Mouse (Mus musculus): ENCODE measurements around the gene Ube2d1. TPM values are rescaled to one million over a fixed set of nuclear protein-coding genes. Genes with fewer than 3 reads are reported as not detected.

Ube2d1 gene
- 59.7 and 65.2 TPM in 2 replicates for polyA plus RNA-seq (2016; fragmentation: Nextera tagmentation; extraction: Ambion mirVana)

- Histone ChIP-seq H3K9me3 (no peaks in the 10 kb centered on the region), H3K27me3 (ENCODE audit: insufficient read depth, poor library complexity, severe bottlenecking) (peaks cover 13% of the 10 kb centered on the region; the same call in 1 of the 2 replicates), H3K4me1 (peaks cover 9% of the 10 kb centered on the region; the same call in 1 of the 2 replicates), H3K4me3 (peak within 1 kb of the TSS; percentile 97), H3K27ac (peak within 1 kb of the TSS; percentile 95), H3K36me3 (no peaks in the 10 kb centered on the region)
- DNase-seq (ENCODE audit: low spot score) = peak; percentile 90
- WGBS = under 1% methylated on average over 50 of the region's 50 CpGs
Observed at GRCm38 (mm10) chr10:71285126-71285580, at the start of gene Ube2d1. Gene Ube2d1 (minus strand): TSS chr10:71285262.

GRCm38 (mm10) chr10:71332859-71333258, 47.8 kb upstream of the Ube2d1 start:
- no peak for DNase-seq (ENCODE audit: low spot score)
- Histone ChIP-seq H3K27me3 (ENCODE audit: insufficient read depth, poor library complexity, severe bottlenecking) (no peaks in the 10 kb centered on the region), H3K36me3 (peaks cover 60% of the 10 kb centered on the region), H3K4me3 (no peak overlapping the region), H3K9me3 (no peaks in the 10 kb centered on the region), H3K4me1 (no peaks in the 10 kb centered on the region), H3K27ac (no peak overlapping the region)
- 91% methylated on average over 9 of the region's 9 CpGs for WGBS

GRCm38 (mm10) chr10:71332376-71332775, 47.3 kb upstream of the Ube2d1 start:
- no peaks in the 10 kb centered on the region for H3K27me3 ChIP-seq (ENCODE audit: insufficient read depth, poor library complexity, severe bottlenecking)
- no peaks in the 10 kb centered on the region for H3K4me1 ChIP-seq
- H3K36me3 ChIP-seq = peaks cover 60% of the 10 kb centered on the region
- H3K9me3 ChIP-seq = no peaks in the 10 kb centered on the region
- H3K4me3 ChIP-seq = no peak overlapping the region
- peak; percentile 59 for DNase-seq (ENCODE audit: low spot score)
- no peak overlapping the region for H3K27ac ChIP-seq
- WGBS = 92% methylated on average over 4 of the region's 4 CpGs

- H3K27ac ChIP-seq = no peak overlapping the region
- no peaks in the 10 kb centered on the region for H3K4me1 ChIP-seq
- H3K4me3 ChIP-seq = no peak overlapping the region
- no peaks in the 10 kb centered on the region for H3K27me3 ChIP-seq (ENCODE audit: insufficient read depth, poor library complexity, severe bottlenecking)
- no peaks in the 10 kb centered on the region for H3K9me3 ChIP-seq
- H3K36me3 ChIP-seq = peaks cover 60% of the 10 kb centered on the region
- 90% methylated on average over 7 of the region's 7 CpGs for WGBS
- DNase-seq (ENCODE audit: low spot score) = peak; percentile 54
Observed at GRCm38 (mm10) chr10:71331908-71332307, 46.8 kb upstream of the Ube2d1 start.

GRCm38 (mm10) chr10:71330070-71330469, 45.0 kb upstream of the Ube2d1 start:
- no peaks in the 10 kb centered on the region for H3K4me1 ChIP-seq
- H3K27ac ChIP-seq = no peak overlapping the region
- H3K36me3 ChIP-seq = peaks cover 48% of the 10 kb centered on the region
- 91% methylated on average over 12 of the region's 12 CpGs for WGBS
- H3K9me3 ChIP-seq = no peaks in the 10 kb centered on the region
- no peaks in the 10 kb centered on the region for H3K27me3 ChIP-seq (ENCODE audit: insufficient read depth, poor library complexity, severe bottlenecking)
- peak; percentile 50 for DNase-seq (ENCODE audit: low spot score)
- H3K4me3 ChIP-seq = no peak overlapping the region

- H3K27me3 ChIP-seq (ENCODE audit: insufficient read depth, poor library complexity, severe bottlenecking) = no peaks in the 10 kb centered on the region
- no peak overlapping the region for H3K4me3 ChIP-seq
- H3K27ac ChIP-seq = no peak overlapping the region
- H3K4me1 ChIP-seq = no peaks in the 10 kb centered on the region
- peak; percentile 53 for DNase-seq (ENCODE audit: low spot score)
- 93% methylated on average over 6 of the region's 6 CpGs for WGBS
- peaks cover 40% of the 10 kb centered on the region for H3K36me3 ChIP-seq
- no peaks in the 10 kb centered on the region for H3K9me3 ChIP-seq
Observed at GRCm38 (mm10) chr10:71329295-71329694, 44.2 kb upstream of the Ube2d1 start.

GRCm38 (mm10) chr10:71328870-71329269, 43.8 kb upstream of the Ube2d1 start:
- peak; percentile 7 for DNase-seq (ENCODE audit: low spot score)
- Histone ChIP-seq H3K27me3 (ENCODE audit: insufficient read depth, poor library complexity, severe bottlenecking) (no peaks in the 10 kb centered on the region), H3K27ac (no peak overlapping the region), H3K4me1 (no peaks in the 10 kb centered on the region), H3K4me3 (no peak overlapping the region), H3K9me3 (no peaks in the 10 kb centered on the region), H3K36me3 (peaks cover 36% of the 10 kb centered on the region)
- WGBS = 85% methylated on average over 5 of the region's 5 CpGs

- Histone ChIP-seq H3K4me3 (no peak overlapping the region), H3K4me1 (no peaks in the 10 kb centered on the region), H3K9me3 (no peaks in the 10 kb centered on the region), H3K27ac (no peak overlapping the region), H3K36me3 (peaks cover 31% of the 10 kb centered on the region), H3K27me3 (ENCODE audit: insufficient read depth, poor library complexity, severe bottlenecking) (no peaks in the 10 kb centered on the region)
- WGBS = 86% methylated on average over 6 of the region's 6 CpGs
- no peak for DNase-seq (ENCODE audit: low spot score)
Observed at GRCm38 (mm10) chr10:71328382-71328781, 43.3 kb upstream of the Ube2d1 start.

- Histone ChIP-seq H3K27ac (no peak overlapping the region), H3K9me3 (no peaks in the 10 kb centered on the region), H3K36me3 (peaks cover 22% of the 10 kb centered on the region), H3K4me1 (no peaks in the 10 kb centered on the region), H3K4me3 (no peak overlapping the region), H3K27me3 (ENCODE audit: insufficient read depth, poor library complexity, severe bottlenecking) (no peaks in the 10 kb centered on the region)
- WGBS = 85% methylated on average over 10 of the region's 10 CpGs
- peak; percentile 53 for DNase-seq (ENCODE audit: low spot score)
Observed at GRCm38 (mm10) chr10:71327386-71327785, 42.3 kb upstream of the Ube2d1 start.

- 15% methylated on average over 7 of the region's 7 CpGs for WGBS
Observed at GRCm38 (mm10) chr10:71326789-71327188, 41.7 kb upstream of the Ube2d1 start.

GRCm38 (mm10) chr10:71326123-71326522, 41.1 kb upstream of the Ube2d1 start:
- no peak overlapping the region for H3K27ac ChIP-seq
- peak; percentile 64 for DNase-seq (ENCODE audit: low spot score)
- H3K9me3 ChIP-seq = no peaks in the 10 kb centered on the region
- H3K4me3 ChIP-seq = no peak overlapping the region
- 64% methylated on average over 7 of the region's 7 CpGs for WGBS
- H3K27me3 ChIP-seq (ENCODE audit: insufficient read depth, poor library complexity, severe bottlenecking) = no peaks in the 10 kb centered on the region
- H3K4me1 ChIP-seq = no peaks in the 10 kb centered on the region
- peaks cover 20% of the 10 kb centered on the region for H3K36me3 ChIP-seq

More at GRCm38 (mm10) chr10:71326789-71327188, 41.7 kb upstream of the Ube2d1 start:
- H3K4me1 ChIP-seq = no peaks in the 10 kb centered on the region
- H3K36me3 ChIP-seq = peaks cover 21% of the 10 kb centered on the region
- H3K27me3 ChIP-seq (ENCODE audit: insufficient read depth, poor library complexity, severe bottlenecking) = no peaks in the 10 kb centered on the region
- no peak overlapping the region for H3K27ac ChIP-seq
- peak; percentile 83 for DNase-seq (ENCODE audit: low spot score)
- H3K4me3 ChIP-seq = no peak overlapping the region
- H3K9me3 ChIP-seq = no peaks in the 10 kb centered on the region

GRCm38 (mm10) chr10:71323669-71324068, 38.6 kb upstream of the Ube2d1 start:
- peak; percentile 38 for DNase-seq (ENCODE audit: low spot score)
- H3K4me1 ChIP-seq = no peaks in the 10 kb centered on the region
- WGBS = 75% methylated on average over 8 of the region's 8 CpGs
- H3K27me3 ChIP-seq (ENCODE audit: insufficient read depth, poor library complexity, severe bottlenecking) = no peaks in the 10 kb centered on the region
- H3K9me3 ChIP-seq = no peaks in the 10 kb centered on the region
- no peak overlapping the region for H3K27ac ChIP-seq
- H3K36me3 ChIP-seq = no peaks in the 10 kb centered on the region
- no peak overlapping the region for H3K4me3 ChIP-seq

GRCm38 (mm10) chr10:71316497-71316896, 31.4 kb upstream of the Ube2d1 start:
- no peak overlapping the region for H3K4me3 ChIP-seq
- no peaks in the 10 kb centered on the region for H3K4me1 ChIP-seq
- no peaks in the 10 kb centered on the region for H3K9me3 ChIP-seq
- H3K27ac ChIP-seq = no peak overlapping the region
- H3K36me3 ChIP-seq = no peaks in the 10 kb centered on the region
- H3K27me3 ChIP-seq (ENCODE audit: insufficient read depth, poor library complexity, severe bottlenecking) = no peaks in the 10 kb centered on the region
- no peak for DNase-seq (ENCODE audit: low spot score)
- 53% methylated on average over 7 of the region's 7 CpGs for WGBS

- no peaks in the 10 kb centered on the region for H3K9me3 ChIP-seq
- no peak overlapping the region for H3K4me3 ChIP-seq
- no peaks in the 10 kb centered on the region for H3K36me3 ChIP-seq
- WGBS = 63% methylated on average over 11 of the region's 11 CpGs
- DNase-seq (ENCODE audit: low spot score) = peak; percentile 50
- H3K27ac ChIP-seq = no peak overlapping the region
- no peaks in the 10 kb centered on the region for H3K4me1 ChIP-seq
- no peaks in the 10 kb centered on the region for H3K27me3 ChIP-seq (ENCODE audit: insufficient read depth, poor library complexity, severe bottlenecking)
Observed at GRCm38 (mm10) chr10:71316056-71316455, 31.0 kb upstream of the Ube2d1 start.

All from heart, embryonic 10.5 days (tissue).